Mouse (Mus musculus) MEL (cell line): ENCODE results near the gene Tgm4. TPM values are rescaled to one million over a fixed set of nuclear protein-coding genes. Genes with fewer than 3 reads are reported as not detected.

Experiments used
- DNase-seq: peaks from one replicate; pipeline ENCODE4 v3.0.0; 2011; ENCODE audit warnings: low read depth, low spot score
- H3K27ac ChIP-seq: 2 replicates; pipeline ENCODE4 v1.5.1; 2012; ENCODE audit warnings: low read depth, mild to moderate bottlenecking, control low read depth, low read length, moderate library complexity; ENCODE audit not compliant: control insufficient read depth
- H3K27me3 ChIP-seq, 2 experiments: fragments of 150-350 bp in 1 of 2; sonication (generic) in 1 of 2; 2 replicates each; pipeline ENCODE4 v1.6.1; 2012; ENCODE audit warnings: low read length in 2 of 2, mild to moderate bottlenecking in 2 of 2, improper control_type of control experiment in 1 of 2, moderate library complexity in 1 of 2; ENCODE audit not compliant: insufficient read depth in 2 of 2, control insufficient read depth in 1 of 2
- H3K36me3 ChIP-seq, 2 experiments: 2 replicates each; pipeline ENCODE4 v1.6.1; 2012 to 2014; ENCODE audit warnings: low read length in 2 of 2, improper control_type of control experiment in 1 of 2, inconsistent platforms in 1 of 2, mild to moderate bottlenecking in 1 of 2; ENCODE audit not compliant: insufficient read depth in 2 of 2, control insufficient read depth in 1 of 2
- H3K4me1 ChIP-seq, 2 experiments: fragments of 150-350 bp in 1 of 2; sonication (generic) in 1 of 2; 2 replicates each; pipeline ENCODE4 v1.6.1; 2012; ENCODE audit warnings: low read length in 2 of 2, improper control_type of control experiment in 1 of 2, mild to moderate bottlenecking in 1 of 2; ENCODE audit not compliant: insufficient read depth in 2 of 2, control insufficient read depth in 1 of 2
- H3K4me3 ChIP-seq, 2 experiments: fragments of 150-350 bp in 1 of 2; sonication (generic) in 1 of 2; 2 replicates each; pipeline ENCODE4 v1.5.1; 2012; ENCODE audit warnings: low read depth in 2 of 2, low read length in 2 of 2, mild to moderate bottlenecking in 2 of 2, moderate library complexity in 2 of 2, control low read depth in 1 of 2, improper control_type of control experiment in 1 of 2; ENCODE audit not compliant: control insufficient read depth in 1 of 2, insufficient read depth in 1 of 2
- H3K79me2 ChIP-seq: 2 replicates; pipeline ENCODE4 v1.6.1; 2012; ENCODE audit warnings: mild to moderate bottlenecking, low read length, moderate library complexity; ENCODE audit not compliant: control insufficient read depth, poor library complexity, insufficient read depth
- H3K9ac ChIP-seq: 2 replicates; pipeline ENCODE4 v1.6.1; 2012; ENCODE audit warnings: low read depth, mild to moderate bottlenecking, control low read depth, low read length, moderate library complexity; ENCODE audit not compliant: control insufficient read depth, poor library complexity, severe bottlenecking
- H3K9me3 ChIP-seq: fragments of 150-350 bp; sonication (generic); replicated peaks from 2 replicates; pipeline ENCODE4 v1.6.1; 2012; ENCODE audit warnings: mild to moderate bottlenecking, low read length, improper control_type of control experiment, moderate library complexity; ENCODE audit not compliant: insufficient read depth
- BHLHE40 ChIP-seq: IDR thresholded peaks from 2 replicates; pipeline ENCODE4 v1.6.1; 2012; ENCODE audit warnings: low read depth, mild to moderate bottlenecking, inconsistent platforms, low read length, improper control_type of control experiment, borderline replicate concordance
- CTCF ChIP-seq, 3 experiments: IDR thresholded peaks in 2 of 3; conservative IDR thresholded peaks in 1 of 3; 2 replicates each; pipeline ENCODE4 v1.5.1; 2011 to 2012; ENCODE audit warnings: low read length in 3 of 3, low read depth in 2 of 3, mild to moderate bottlenecking in 2 of 3, improper control_type of control experiment in 1 of 3, inconsistent platforms in 1 of 3, mixed read lengths in 1 of 3, moderate library complexity in 1 of 3; ENCODE audit not compliant: control insufficient read depth in 1 of 3, insufficient read depth in 1 of 3, poor library complexity in 1 of 3, severe bottlenecking in 1 of 3
- E2F4 ChIP-seq: IDR thresholded peaks from 2 replicates; pipeline ENCODE4 v1.6.1; 2011; ENCODE audit warnings: low read depth, low read length, improper control_type of control experiment, borderline replicate concordance
- ELF1 ChIP-seq: IDR thresholded peaks from 2 replicates; pipeline ENCODE4 v1.6.1; 2014; ENCODE audit warnings: low read depth, mild to moderate bottlenecking, inconsistent platforms, low read length, improper control_type of control experiment, moderate library complexity
- ETS1 ChIP-seq: IDR thresholded peaks from 2 replicates; pipeline ENCODE4 v1.6.1; 2012; ENCODE audit warnings: low read depth, mild to moderate bottlenecking, inconsistent platforms, low read length, improper control_type of control experiment, moderate library complexity
- GABPA ChIP-seq: IDR thresholded peaks from 2 replicates; pipeline ENCODE4 v1.6.1; 2012; ENCODE audit warnings: low read depth, mild to moderate bottlenecking, inconsistent platforms, low read length, improper control_type of control experiment, moderate library complexity
- GATA1 ChIP-seq: IDR thresholded peaks from 2 replicates; pipeline ENCODE4 v1.6.1; 2011; ENCODE audit warnings: low read depth, low read length, improper control_type of control experiment
- JUND ChIP-seq: IDR thresholded peaks from 2 replicates; pipeline ENCODE4 v1.6.1; 2011; ENCODE audit warnings: low read depth, mild to moderate bottlenecking, improper control_type of control experiment, low read length
- MAFK ChIP-seq: IDR thresholded peaks from 2 replicates; pipeline ENCODE4 v1.6.1; 2011; ENCODE audit warnings: low read depth, mild to moderate bottlenecking, low read length, improper control_type of control experiment, borderline replicate concordance
- MAX ChIP-seq: IDR thresholded peaks from 2 replicates; pipeline ENCODE4 v1.6.1; 2011; ENCODE audit warnings: low read length, improper control_type of control experiment
- MEF2A ChIP-seq: IDR thresholded peaks from 2 replicates; pipeline ENCODE4 v1.6.1; 2014; ENCODE audit warnings: low read depth, mild to moderate bottlenecking, inconsistent platforms, low read length, improper control_type of control experiment; ENCODE audit not compliant: poor library complexity, insufficient replicate concordance, severe bottlenecking; ENCODE audit errors: extremely low read depth
- MXI1 ChIP-seq: IDR thresholded peaks from 2 replicates; pipeline ENCODE4 v1.6.1; 2011; ENCODE audit warnings: mild to moderate bottlenecking, low read depth, low read length, improper control_type of control experiment
- MYB ChIP-seq: IDR thresholded peaks from 2 replicates; pipeline ENCODE4 v1.6.1; 2011; ENCODE audit warnings: mild to moderate bottlenecking, low read depth, low read length, improper control_type of control experiment
- MYC ChIP-seq: IDR thresholded peaks from 2 replicates; pipeline ENCODE4 v1.6.1; 2011; ENCODE audit warnings: low read depth, mild to moderate bottlenecking, low read length, improper control_type of control experiment, moderate library complexity
- NELFE ChIP-seq: IDR thresholded peaks from 2 replicates; pipeline ENCODE4 v1.6.1; 2011; ENCODE audit warnings: low read depth, low read length, improper control_type of control experiment
- POLR2A ChIP-seq, 2 experiments: IDR thresholded peaks; 2 replicates each; pipeline ENCODE4 v1.6.1; 2011 to 2012; ENCODE audit warnings: low read length in 2 of 2, mild to moderate bottlenecking in 2 of 2, control low read depth in 1 of 2, improper control_type of control experiment in 1 of 2, low read depth in 1 of 2, moderate library complexity in 1 of 2; ENCODE audit not compliant: control insufficient read depth in 1 of 2, insufficient read depth in 1 of 2, poor library complexity in 1 of 2
- POLR2AphosphoS2 ChIP-seq: IDR thresholded peaks from 2 replicates; pipeline ENCODE4 v1.6.1; 2011; ENCODE audit warnings: low read length, improper control_type of control experiment
- POLR2AphosphoS5 ChIP-seq: IDR thresholded peaks from 2 replicates; pipeline ENCODE4 v1.6.1; 2012; ENCODE audit warnings: low read depth, borderline replicate concordance, mild to moderate bottlenecking, inconsistent platforms, low read length, moderate library complexity, mixed read lengths
- SIN3A ChIP-seq: IDR thresholded peaks from 2 replicates; pipeline ENCODE4 v1.6.1; 2012; ENCODE audit warnings: low read length, improper control_type of control experiment, inconsistent platforms
- TBP ChIP-seq: IDR thresholded peaks from 2 replicates; pipeline ENCODE4 v1.8.0; 2011; ENCODE audit warnings: low read depth, low read length, improper control_type of control experiment
- UBTF ChIP-seq: IDR thresholded peaks from 2 replicates; pipeline ENCODE4 v1.6.1; 2012; ENCODE audit warnings: low read depth, mild to moderate bottlenecking, inconsistent platforms, low read length, improper control_type of control experiment, moderate library complexity, borderline replicate concordance; ENCODE audit not compliant: insufficient read depth
- USF2 ChIP-seq, 2 experiments: IDR thresholded peaks; 2 replicates each; pipeline ENCODE4 v1.6.1; 2011 to 2012; ENCODE audit warnings: improper control_type of control experiment in 2 of 2, low read length in 2 of 2, borderline replicate concordance in 1 of 2, inconsistent platforms in 1 of 2, low read depth in 1 of 2, mild to moderate bottlenecking in 1 of 2; ENCODE audit not compliant: insufficient read depth in 1 of 2
- ZC3H11A ChIP-seq: IDR thresholded peaks from 2 replicates; pipeline ENCODE4 v1.6.1; 2012; ENCODE audit warnings: low read depth, mild to moderate bottlenecking, inconsistent platforms, low read length, improper control_type of control experiment
- ZMIZ1 ChIP-seq: IDR thresholded peaks from 2 replicates; pipeline ENCODE4 v1.6.1; 2012; ENCODE audit warnings: low read depth, mild to moderate bottlenecking, inconsistent platforms, low read length, improper control_type of control experiment, moderate library complexity
- ZNF384 ChIP-seq: IDR thresholded peaks from 2 replicates; pipeline ENCODE4 v1.6.1; 2012; ENCODE audit warnings: low read depth, mild to moderate bottlenecking, inconsistent platforms, low read length, improper control_type of control experiment
- polyA plus RNA-seq, 2 experiments: library from polyadenylated mRNA; stranded (reverse) in 1 of 2; unstranded in 1 of 2; fragments of >175 nt in 1 of 2; fragments of >200 nt in 1 of 2; gene quantifications; 2 replicates each; pipeline versions ENCODE4 v1.2.1 to v1.2.4; 2012; ENCODE audit warnings: low replicate concordance in 2 of 2, low read depth in 1 of 2; ENCODE audit not compliant: insufficient read length in 2 of 2, insufficient read depth in 1 of 2, missing spikeins in 1 of 2
- total RNA-seq: library from RNA; depleted of rRNA; stranded (reverse); fragments of 300-350 nt; gene quantifications from 2 replicates; pipeline ENCODE4 v1.2.3, GENCODE M21; 2012

Tgm4 gene
- total and polyA plus RNA-seq, 3 experiments: 0.42 to 0.96 TPM; not detected in 1

DNA sequence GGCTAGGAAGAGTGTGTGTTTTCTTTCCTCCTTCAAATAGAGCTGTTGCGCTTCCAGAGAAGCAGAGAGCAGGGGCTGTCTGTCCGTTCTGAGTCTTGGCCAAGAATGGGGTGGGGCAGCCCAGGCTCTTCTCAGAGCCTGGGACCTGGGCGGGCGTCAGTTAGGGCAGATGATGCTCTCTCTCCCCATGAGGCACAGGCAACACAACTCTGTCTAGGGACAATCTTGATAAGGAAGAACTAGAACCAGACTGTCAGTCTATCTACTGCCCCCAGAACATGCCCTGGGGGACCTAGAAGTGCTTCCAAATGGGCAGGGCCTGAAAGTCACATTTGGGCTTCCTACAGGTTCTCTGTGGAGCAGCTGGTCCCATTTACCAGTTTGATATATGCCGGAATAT is 44.6 kb downstream of the Tgm4 start:
- no peak overlapping the region for H3K27ac ChIP-seq

DNA sequence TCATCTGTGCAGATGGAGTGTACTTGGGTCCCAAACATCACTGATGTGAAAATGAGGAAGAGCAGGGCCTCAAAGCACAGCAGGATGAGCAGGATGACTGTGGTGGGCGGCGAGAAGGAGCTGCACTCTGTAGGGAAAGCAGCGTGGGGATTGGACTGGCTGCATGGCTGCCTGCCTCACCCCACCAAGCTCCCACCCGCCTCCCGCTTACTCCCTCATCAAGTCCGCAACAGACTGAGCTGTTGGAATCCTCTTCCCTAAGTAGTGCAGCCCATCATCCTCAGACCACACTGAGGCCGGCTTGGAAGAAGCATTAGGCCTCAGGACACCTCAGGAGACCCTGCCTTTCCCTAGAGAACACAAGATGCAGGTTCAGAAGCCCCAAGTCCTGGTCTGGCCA is 45.8 kb downstream of the Tgm4 start:
- Histone ChIP-seq H3K79me2 (no peaks in the 10 kb centered on the region), H3K4me3 (no peak overlapping the region), H3K36me3 (peaks cover 0 to 10% of the 10 kb centered on the region in 2 experiments; a peak in 2 of 4 replicates), H3K4me1 (no peaks in the 10 kb centered on the region), H3K27me3 (no peaks in the 10 kb centered on the region), H3K9ac (no peak overlapping the region), H3K27ac (no peak overlapping the region), H3K9me3 (no peaks in the 10 kb centered on the region)
- no peak for DNase-seq
- TF ChIP-seq UBTF (no peak), ZMIZ1 (no peak), POLR2AphosphoS2 (no peak), MXI1 (no peak), ETS1 (no peak), SIN3A (no peak), MAX (no peak), NELFE (no peak), MEF2A (no peak), GABPA (no peak), MAFK (no peak), ELF1 (no peak), E2F4 (no peak), POLR2AphosphoS5 (no peak)

More for the DNA sequence above, 44.6 kb downstream of the Tgm4 start:
- Histone ChIP-seq H3K36me3 (peaks cover 0 to 4% of the 10 kb centered on the region in 2 experiments; a peak in 2 of 4 replicates), H3K4me1 (no peaks in the 10 kb centered on the region), H3K27me3 (no peaks in the 10 kb centered on the region), H3K9ac (no peak overlapping the region), H3K79me2 (no peaks in the 10 kb centered on the region), H3K9me3 (no peaks in the 10 kb centered on the region), H3K4me3 (no peak overlapping the region)
- TF ChIP-seq MYC (no peak), POLR2AphosphoS5 (no peak), SIN3A (no peak), CTCF (IDR thresholded peaks at IDR 0.05 in 2 of 3, conservative IDR thresholded peaks at IDR 0.05 in 1 of 3; ENCODE audit: control insufficient read depth in 1 of 3, insufficient read depth in 1 of 3, low read depth in 2 of 3, low read length in 3 of 3, poor library complexity in 1 of 3, severe bottlenecking in 1 of 3) (no peak), ELF1 (no peak), MAX (no peak), MEF2A (no peak), GATA1 (no peak), ZNF384 (no peak), GABPA (no peak), BHLHE40 (no peak), TBP (no peak), MYB (no peak), JUND (no peak), ZC3H11A (no peak), USF2 (IDR thresholded peaks at IDR 0.05; ENCODE audit: borderline replicate concordance in 1 of 2, insufficient read depth in 1 of 2, low read depth in 1 of 2, low read length in 2 of 2) (no peak), POLR2A (IDR thresholded peaks at IDR 0.05; ENCODE audit: control insufficient read depth in 1 of 2, insufficient read depth in 1 of 2, low read depth in 1 of 2, low read length in 2 of 2, poor library complexity in 1 of 2) (no peak)
- DNase-seq: peak; percentile 11
